Mouse (Mus musculus): Measurements from ENCODE around the gene Rps8.

DNA sequence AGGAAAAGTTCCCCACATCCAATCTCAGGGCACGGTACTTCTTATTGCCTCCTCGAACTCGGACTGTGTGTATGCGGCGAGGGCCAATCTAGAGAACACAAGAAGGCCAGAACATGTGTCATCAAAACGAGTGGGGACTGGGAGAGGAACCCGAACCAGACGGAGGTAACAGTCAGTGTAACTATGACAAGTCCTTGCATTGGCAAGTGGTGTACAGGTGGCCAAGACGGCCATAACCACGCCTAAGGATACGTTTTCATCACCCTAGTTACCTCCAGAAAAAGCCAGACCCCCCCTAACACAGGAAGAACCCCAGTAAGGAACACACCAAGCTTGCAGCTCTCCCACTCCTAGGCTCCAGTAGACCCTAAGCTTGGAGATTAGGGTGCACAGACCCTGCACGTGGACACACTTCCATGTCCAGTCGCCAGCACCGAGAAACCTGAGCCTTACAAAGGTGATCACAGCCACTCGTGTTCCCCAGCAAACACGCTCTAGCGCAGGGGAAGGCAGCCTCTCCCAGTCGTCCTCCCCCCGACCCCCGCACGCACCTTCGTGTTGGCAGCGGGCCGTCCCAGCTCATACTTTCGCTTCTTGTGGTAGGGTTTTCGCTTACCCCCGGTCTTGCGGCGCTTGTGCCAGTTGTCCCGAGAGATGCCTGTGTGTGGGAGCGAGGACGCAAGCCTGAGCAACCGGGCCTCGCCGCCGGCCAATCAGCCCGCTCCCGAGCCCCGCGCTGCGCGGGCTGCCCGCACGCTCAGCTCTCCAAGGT is 837 bp downstream of the Rps8 start:
- no peak for TF ChIP-seq EP300 (optimal IDR thresholded peaks at IDR 0.05)
- TF ChIP-seq CTCF (IDR thresholded peaks at IDR 0.05; ENCODE audit: low read depth) = no peak
